Mouse (Mus musculus): Measurements from ENCODE around the gene AU040320.

AU040320 gene

DNA sequence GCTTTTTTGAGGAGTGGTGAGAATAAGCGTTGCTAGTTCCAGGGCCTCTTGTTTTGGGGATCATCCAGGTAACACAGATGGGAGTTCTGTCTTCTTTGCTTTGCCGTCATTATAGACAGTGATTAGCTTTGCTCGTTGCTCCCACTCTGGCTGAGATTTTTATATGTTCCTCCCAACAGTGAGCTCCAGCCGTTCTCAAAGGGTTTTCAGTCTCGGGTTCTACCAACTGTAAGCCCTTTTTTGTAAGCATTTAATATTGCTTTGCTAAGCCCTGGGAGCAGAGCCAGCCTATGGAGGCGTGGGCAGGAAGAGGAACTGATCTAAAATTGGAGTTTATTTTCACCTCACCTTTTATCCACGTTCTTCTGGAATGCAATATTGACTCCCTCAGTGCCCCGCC lies 29.7 kb downstream of the AU040320 start:
- DNase-seq = no peak

DNA sequence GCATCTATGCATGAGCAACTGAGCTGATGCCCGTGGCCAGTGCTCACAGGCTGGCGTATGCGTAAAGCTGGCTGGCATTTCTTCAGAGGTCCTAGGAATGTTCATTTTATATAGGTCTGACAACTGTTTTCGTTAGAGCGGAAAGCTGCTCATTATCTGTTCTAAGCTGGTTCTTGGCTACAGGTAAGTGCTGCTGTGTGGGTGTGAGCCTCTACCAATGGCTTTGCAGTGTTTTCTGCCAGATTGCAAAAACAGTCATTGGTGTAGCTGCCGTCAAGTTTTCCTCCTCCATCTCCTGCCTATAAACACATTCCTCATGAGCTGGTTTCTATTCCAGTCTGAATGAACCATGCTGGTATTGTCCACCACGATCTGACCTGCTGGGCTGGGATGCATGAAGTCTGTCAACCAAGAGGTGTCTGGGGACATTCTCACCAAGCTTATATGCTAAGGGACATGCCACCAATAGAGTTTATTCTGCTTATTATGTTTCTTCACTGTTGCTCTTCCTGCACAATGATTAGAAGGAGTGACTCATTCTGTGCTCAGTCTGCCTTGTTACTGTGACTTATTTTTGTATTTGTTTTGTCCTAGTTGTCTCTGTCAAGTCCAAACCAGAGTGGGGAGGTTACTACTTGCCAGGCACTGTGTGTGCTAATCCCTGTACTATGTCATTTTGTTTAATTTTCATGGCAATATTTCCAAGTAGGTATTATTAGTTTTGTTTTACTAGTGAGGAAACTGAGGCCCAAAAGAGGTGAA lies 39.2 kb downstream of the AU040320 start:
- no peak for DNase-seq

DNA sequence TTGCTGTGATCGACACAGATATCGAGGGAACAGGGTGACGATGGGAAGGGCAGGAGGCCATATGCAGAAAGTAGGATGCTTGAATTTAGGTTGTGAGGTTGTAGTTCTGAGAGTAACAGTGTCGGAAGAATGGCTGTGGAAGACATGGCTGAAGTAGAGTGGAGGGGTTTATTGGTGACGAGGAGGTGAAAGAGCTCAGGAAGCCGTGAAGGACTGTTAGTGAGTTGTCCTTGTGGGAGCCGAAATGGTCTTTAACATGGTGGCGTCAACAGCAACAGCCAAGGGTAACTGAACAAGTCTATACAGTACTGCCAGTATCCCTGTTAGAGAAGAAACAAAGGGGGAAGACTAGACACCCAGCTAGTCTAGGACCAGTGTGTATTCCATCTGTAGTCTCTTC lies 48.8 kb downstream of the AU040320 start:
- DNase-seq = no peak

DNA sequence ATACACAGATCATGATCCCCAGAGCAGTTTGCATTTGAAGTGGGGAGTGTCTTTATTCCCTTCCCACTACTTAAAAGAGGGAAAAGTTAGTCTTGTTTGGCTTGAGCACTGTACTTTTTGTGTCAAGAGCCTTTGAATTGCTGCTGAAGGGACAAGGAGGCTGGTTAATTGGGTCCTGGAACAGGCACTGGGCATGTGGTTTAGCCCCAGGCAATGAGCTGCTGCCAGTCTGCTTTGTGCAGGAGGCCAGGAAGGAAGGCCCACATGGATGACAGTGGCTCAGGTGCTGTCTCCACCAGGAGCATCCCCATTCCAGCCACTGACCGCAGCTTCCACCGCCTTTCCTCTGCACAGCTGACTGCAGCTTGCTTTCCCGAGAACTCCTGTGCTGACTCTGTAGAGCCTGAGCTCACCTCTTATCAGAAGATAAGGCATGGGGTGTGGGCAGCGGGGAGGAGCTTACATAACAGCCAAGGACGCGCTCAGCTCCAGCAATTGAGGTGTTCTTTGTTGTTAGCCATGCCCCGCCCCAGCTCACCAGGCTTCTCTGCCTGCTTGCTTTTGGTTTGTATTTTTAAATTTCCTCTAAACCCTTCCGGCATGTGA lies 50.0 kb downstream of the AU040320 start:
- no peak for DNase-seq

DNA sequence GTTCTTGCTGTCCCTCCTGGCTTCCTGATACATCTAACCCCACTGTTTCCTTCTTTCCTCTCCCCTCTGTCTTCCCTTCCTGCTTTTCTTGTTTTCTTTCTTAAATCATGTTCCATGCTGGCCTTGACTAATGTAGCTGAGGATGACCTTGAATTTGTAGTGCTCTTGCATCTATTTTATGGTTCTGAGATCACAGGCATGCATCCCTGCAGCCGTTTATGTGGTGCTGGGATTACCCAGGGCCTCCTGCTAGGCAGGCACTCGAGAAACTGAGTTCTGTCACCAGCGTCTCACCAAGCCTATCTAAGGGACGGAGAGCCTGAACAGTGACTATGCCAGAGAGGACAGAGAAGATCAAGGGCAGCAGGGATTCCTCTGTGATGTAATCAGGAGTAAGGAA lies 52.4 kb downstream of the AU040320 start:
- DNase-seq = no peak

DNA sequence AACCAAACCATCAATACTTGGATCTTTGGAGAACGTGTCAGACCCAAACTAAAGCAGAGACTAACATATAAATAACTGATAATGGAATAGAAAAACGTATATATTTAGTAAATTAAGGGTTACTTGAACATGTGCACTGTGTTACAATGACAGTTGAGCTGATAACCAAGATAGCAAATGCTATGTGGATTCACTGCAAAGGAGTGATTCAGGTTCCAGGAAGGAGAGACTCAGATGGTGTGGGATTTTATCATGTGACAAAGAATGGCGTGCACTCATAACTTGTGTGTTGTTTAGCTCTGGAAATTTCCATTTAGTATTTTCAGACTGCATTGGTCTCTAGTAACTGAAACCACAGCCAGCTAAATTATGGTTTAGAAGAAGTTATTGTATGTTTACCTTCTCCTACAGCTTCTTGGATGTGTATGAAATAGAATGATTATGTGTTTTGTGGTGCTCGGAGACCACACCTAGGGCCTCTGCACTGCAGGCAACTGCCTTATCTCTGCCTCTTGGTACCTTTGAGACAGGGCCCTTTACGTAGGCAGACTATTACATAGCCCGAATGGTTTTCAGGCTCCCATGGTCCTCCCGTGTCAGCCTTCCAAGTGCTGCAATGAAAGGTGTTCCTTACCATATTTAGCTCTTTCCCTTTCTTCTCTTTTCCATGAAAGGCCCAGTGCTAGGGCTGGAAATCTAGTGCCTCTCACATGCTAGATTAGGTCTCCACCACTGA lies 53.5 kb downstream of the AU040320 start:
- DNase-seq = no peak

DNA sequence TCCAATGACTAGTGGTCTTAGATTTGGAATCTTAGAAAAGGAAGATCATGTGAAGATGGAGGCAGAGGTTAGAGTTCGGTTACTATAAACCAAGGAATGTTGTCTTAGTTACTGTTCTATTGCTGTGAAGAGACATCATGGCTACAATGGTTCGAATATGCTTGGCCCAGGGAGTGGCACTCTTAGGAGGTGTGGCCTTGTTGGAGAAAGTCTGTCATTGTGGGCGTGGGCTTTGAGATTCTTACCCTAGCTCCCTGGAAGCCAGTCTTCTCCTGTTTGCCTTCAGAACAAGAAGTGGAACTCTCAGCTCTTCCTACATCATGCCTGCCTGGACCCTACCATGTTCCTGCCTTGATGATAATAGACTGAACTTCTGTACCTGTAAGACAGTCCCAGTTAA lies 57.2 kb downstream of the AU040320 start:
- DNase-seq = no peak

DNA sequence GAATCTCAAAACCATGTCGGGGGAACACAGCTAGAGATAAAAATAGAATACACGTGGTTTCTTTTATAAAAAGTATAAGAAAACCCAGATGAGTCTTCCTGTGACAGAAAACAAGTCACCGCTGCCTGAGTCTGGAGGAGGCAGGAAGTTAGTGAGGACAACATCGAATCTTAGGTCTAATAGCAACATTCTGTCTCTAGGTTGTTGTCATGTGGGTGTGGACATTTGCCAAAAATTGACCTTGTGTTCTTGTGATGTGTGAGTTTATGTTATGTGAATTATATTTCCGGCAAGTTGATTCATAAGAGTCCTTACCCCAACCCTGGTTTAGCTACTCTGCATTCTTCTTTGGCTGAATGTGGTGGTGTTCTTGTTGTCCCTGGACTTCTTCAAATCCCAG lies 59.9 kb downstream of the AU040320 start:
- no peak for DNase-seq

DNA sequence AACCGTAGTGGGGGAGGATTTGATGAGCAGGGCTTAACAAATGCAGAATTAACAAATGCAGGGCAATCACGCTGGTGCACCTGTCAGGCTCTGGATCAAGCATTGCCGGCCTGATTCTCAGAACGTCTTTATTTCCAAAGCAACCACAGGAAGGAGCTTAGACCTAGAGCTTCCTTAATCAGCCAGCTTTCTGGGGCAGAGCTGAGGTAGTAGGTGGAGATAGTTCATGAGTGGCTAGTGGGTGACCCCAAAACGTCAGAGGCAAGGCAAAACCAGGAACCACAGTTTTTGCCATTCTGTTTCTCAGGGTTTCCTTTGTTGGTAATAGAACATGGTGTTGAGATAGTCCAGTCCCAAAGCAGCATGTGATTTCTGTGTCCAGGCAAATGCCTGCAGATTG lies 61.5 kb downstream of the AU040320 start:
- no peak for DNase-seq

DNA sequence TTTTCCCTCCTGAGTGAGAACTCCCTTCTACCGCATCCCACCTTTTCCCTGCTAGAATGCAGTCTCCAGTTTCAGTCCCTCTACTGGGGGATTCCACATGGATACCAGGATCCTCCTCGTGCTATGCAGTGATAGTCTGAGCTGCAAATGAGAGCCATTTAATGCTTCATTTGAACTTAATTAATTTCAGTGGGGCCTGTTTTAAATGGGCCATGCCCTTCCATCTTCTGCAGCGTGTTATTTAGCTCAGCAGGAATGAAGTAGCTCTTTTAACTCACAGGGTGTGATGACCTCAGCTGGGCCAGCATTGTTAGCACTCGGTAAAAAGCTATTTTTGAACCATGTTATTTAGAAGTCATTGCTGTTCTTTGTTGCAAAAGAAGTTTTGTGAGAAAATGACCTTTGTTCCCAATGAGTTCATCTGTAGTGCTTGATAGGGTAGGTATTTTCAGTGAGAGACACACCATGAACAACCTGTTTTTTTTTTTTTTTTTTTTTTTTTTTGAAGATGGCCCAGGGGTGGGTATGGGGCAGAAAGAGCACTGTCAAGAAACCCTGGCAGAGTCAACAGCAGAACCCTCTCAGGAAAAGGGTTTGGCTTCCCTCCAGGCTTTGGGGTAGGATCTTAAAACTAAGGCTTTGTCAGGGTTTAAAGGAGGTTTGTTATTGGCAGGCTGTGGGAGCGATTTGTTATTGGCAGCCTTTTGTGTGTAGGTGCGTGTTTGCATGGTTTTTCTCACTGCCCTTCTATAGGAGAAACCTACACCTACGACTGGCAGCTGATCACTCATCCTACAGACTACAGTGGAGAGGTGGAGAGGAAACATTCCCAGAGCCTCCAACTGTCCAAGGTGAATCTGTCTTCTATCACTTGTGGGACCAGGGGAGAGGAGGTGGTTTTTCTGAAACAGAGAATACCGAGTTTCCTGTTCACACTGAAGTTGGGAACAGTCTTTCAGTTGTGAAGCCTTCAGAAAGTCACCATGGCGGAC lies 69.8 kb downstream of the AU040320 start:
- DNase-seq = no peak

DNA sequence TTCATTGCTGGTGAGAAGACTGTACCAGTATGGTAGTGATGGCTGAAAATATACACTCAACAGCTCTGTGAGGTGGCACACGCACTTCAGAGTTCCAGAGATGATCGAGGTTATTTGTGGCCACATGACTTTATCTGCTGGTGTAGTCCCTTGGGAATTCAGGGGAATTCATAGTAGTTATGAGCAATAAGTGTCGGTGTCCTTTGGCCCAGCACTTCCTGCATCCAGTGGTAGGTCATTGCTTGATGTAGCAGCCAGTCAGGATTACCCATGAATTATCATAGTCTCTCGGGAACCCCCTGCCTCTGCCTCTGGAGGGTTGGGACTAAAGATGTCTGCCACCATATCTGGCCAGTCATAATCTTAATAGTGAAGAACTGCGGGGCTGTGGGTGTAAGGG lies 70.6 kb downstream of the AU040320 start:
- peak; percentile 10 for DNase-seq

DNA sequence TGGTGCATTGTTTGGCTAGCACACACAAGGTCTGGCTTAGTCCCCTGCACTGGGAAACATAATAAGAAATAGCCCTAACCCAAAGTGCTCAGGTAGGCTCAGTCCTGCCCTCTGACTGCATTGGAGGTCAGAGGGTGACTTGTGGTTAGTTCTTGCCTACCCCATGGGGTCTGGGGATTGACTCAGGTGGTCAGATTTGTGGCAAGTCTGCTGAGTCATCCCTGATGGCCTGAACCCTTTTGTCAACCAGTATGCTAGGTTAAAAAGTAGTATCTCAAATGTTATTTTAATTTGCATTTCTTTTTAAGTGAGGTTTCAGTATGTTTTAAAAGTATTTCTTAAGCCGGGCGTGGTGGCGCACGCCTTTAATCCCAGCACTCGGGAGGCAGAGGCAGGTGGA lies 77.8 kb downstream of the AU040320 start:
- no peak for DNase-seq

DNA sequence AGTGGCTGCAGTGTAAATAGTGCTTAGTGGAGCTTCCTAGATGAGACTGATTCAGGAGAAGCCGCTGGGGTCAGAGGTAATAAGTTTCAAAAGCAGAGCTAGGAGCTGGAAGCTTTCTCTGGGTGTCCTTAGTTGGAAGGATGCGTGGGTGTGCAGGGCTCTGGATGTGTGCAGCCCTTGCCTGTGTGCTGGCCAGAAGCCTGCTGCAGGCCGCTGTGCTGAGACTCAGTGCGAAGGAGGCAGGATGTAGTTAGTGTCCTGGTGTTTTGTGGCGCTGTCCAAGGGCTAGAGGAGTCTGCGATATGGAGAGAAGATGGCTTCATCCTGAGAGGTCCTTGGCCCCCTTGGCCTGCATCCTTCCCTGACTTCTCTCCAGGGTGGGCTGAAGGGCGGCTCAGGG lies 85.5 kb downstream of the AU040320 start:
- peak; percentile 14 for DNase-seq

DNA sequence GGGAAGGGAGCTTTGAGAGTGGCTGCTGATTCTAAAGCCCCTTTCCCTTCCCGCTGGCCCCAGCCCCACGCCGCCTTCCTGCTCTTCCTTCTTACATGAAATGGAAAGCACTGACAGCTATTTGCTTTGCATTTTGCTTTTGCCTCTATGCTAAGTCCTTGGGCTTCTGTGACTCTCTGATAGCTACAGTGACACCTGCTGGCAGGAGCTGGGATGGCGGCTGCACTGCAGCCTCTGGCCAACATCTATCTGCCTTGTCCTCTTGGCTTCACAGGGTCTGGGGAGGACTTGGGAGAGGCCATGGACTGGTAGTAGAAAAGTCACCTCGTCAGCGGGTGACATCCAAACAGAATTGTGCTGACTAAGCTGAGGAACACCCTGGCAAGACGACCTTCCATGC lies 86.5 kb downstream of the AU040320 start:
- peak; percentile 80 for DNase-seq

DNA sequence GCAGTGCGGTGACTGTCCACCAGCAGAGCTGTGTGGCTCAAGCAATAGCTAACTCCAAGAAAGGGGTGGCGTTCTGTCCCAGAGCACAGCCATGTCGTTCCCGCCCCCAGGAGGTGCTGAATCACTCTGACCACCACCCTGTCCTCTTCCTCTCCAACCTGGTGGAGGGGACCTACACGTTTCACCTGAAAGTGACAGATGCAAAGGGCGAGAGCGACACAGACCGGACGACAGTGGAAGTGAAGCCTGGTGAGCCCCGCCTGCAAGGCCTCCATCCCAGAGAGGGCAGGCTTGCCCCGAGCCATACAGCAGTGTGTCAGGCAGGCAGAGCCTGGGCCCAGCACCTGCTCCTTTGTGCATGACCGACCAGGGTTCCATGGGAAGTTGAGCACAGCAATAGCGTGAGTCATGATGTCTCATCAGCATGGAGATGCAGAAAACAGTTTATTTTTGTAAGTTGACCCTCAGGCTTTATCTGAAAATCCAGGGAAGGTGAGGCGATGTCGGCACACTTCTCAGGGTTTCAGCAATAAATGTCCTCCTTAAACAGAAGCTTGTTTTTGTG lies 87.7 kb downstream of the AU040320 start:
- no peak for DNase-seq

DNA sequence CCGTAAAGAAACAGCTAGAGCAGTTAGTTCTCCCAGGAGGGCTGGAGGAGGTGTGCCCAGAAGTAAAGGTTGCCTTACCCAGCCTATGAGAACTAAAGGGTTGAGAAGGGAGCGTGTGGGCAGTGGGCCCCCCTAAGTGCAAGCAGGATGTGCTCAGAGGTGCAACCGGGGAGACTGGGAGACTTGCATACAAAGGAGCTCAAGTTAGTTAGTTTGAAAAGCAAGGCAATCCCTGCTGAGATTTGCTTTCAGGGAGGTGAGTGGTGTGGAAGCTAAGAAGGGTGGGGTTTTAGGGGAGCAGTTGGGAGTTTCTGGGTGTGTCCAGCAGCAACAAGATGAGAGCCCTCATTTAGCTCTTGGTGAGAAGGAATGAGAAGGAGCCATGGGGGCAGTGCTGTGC lies 89.6 kb downstream of the AU040320 start:
- DNase-seq = no peak

DNA sequence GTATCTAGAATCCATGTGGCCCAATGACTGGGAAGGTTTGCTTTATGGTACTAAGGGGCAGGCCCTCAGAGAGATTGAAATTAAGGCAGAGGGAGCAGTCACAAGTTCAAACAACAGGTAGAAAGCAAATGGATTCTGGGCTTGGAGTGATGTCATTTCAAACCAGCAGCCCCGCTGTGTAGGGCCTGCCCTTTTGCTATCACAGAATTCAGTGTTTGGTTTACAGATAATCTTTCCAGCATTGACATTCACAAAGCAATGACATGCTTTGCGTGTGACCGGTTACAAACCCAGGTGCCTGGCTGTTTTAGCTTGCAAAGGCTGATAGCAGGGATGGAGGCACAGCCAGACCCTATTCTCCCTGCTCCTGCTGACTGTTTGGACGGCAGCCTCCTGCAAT lies 92.3 kb downstream of the AU040320 start:
- DNase-seq = no peak

DNA sequence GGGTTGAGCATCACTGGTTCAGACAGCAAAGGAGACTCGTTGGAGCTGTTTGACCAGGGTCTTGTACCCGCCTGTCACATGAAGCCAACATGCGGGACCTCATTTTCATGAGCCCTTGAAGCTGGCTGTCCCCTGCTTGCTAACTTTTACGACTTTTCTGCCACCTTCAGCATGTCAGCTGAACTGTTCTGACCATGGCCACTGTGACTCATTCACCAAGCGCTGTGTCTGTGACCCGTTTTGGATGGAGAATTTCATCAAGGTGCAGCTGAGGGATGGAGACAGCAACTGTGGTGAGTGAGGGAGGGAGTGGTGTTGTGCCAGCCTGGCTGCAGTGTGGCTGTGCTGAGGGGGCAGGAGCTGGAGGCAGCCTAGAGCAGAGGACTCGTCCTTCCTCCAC lies 93.6 kb downstream of the AU040320 start:
- no peak for DNase-seq

DNA sequence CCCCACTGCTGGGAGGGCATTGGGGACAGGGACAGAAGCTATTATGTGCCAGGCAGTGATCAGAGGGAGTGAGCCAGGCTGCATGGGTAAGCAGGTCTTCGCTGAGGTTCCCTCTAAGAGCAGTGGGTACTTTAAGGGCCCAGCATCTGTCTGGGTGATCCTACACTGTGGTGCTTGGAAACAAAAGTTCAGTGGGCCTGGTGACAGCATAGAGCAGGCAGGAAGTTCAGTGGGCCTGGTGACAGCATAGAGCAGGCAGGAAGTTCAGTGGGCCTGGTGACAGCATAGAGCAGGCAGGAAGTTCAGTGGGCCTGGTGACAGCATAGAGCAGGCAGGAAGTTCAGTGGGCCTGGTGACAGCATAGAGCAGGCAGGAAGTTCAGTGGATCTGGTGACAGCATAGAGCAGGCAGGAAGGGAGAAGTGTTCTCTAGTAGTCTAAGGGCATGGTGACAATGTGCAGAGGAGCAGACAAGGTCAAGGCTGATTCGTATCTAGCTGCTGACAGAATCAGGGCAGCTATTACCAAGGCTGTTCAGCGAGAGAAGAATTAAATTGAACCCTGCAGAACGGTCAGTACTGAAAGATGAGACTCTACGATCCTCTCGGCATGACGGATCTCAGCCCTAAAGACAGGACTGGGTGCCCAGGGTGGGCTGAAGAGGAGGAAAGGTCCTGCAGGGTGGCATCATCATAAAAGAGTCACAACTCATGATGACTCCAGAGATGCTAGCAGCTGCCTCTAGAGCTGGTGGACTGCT lies 96.9 kb downstream of the AU040320 start:
- peak; percentile 15 for DNase-seq

DNA sequence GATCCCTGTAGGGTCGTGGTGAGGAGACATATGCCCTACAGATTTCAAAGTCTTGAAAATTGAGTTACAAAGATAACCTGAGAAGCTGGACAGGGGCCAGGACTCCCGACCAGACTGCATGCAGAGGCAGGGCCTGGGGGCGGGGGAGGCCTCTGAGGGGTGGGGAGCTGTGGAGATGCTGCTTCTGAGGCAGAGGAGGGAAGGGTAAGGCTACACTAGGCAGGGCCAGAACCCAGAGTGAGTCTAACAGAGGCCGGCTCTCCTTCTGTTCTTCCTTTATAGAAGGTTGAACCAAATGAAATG lies 97.4 kb downstream of the AU040320 start:
- DNase-seq = no peak

DNA sequence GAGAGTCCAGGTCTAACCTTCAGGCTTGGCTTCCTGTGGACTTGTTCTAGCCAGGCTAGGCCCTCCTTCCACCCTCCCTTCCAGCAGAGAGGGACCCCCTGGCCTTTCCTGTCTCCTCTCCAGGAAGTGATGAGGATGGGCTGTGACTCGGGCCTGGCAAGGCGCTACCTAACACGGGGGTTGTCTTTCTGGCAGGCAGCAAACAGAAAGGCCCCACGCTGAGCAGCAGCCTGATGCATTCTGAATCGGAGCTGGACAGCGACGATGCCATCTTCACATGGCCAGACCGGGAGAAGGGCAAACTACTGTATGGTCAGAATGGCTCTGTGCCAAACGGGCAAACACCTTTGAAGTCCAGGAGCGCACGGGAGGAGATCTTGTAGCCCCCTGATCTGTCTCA lies 99.6 kb downstream of the AU040320 start:
- DNase-seq = no peak

Measured in kidney, postnatal 14 days (tissue).